9 mouse cellular contexts compared by ENCODE assay signal in the genomic region with DNA sequence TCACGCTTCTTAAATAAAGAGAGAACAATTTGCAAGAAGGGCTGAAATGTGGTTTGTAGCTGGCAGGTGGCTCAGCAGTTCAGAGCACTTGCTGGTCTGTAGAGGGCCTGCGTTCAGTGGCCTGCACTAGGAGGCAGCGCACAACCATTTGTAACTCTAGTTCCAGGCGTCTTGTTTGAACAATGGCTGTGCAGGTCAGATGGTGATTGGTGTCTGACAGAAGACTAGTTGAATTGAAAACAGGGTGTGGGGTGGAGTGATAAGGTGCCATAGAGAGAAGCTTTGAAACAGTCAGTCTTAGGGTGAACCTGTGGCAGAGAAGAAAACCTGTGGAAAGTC. TPM values are rescaled to one million over a fixed set of nuclear protein-coding genes. Genes with fewer than 3 reads are reported as not detected.
DNase-seq lines count a peak whose midpoint lies in the region; ATAC-seq and TF ChIP-seq lines count a peak whose summit lies in the region.
"Had no signal": no experiment of that assay in that cellular context is flagged by ENCODE, and none has a peak within 500 bp of the region (broad histone marks: within the 10 kb centered on the region; RNA-seq: fewer than 3 reads in every experiment).

No protein-coding gene starts in this region.

- no peaks in the 10 kb centered on the region; the same call in 1 of the 2 replicates for H3K4me1 ChIP-seq in hindbrain, embryonic 11.5 days (replicated peaks; ENCODE audit: control insufficient read depth, insufficient read depth, low read length)
- H3K4me1 ChIP-seq in hindbrain, embryonic 14.5 days (replicated peaks; ENCODE audit: control insufficient read depth, insufficient read depth, low read length): peaks cover 46% of the 10 kb centered on the region
- H3K4me1 ChIP-seq in CH12.LX (ENCODE audit: control insufficient read depth in 1 of 2, insufficient read depth in 2 of 2): peaks cover 23 to 82% of the 10 kb centered on the region in 2 experiments
- peaks cover 100% of the 10 kb centered on the region for H3K4me1 ChIP-seq in liver, embryonic 13.5 days (replicated peaks)

- in situ Hi-C loops in CH12.LX (cut with MboI; ENCODE audit: low pct_ligation_motif_present, low pct_unique_long_range_greater_than_20kb, low sequenced_read_pairs): no loop called here

- peak in 1 of 2 experiments; percentile 49; a peak in 2 of 4 replicates for TF ChIP-seq CTCF in CH12.LX (conservative IDR thresholded peaks at IDR 0.05 in 1 of 2, IDR thresholded peaks at IDR 0.05 in 1 of 2; ENCODE audit: low read depth in 2 of 2, low read length in 2 of 2)

- H3K27ac ChIP-seq in hindbrain, embryonic 11.5 days (ENCODE audit: low read depth, low read length): 0 out of 2 replicates have a peak overlapping the region, but pooled peaks have one; percentile 34
- H3K27ac ChIP-seq in hindbrain, embryonic 14.5 days: no peak overlapping the region
- peak overlapping the region; percentile 94 for H3K27ac ChIP-seq in CH12.LX (ENCODE audit: insufficient read depth, low read depth)
- H3K27ac ChIP-seq in liver, embryonic 13.5 days: peak overlapping the region; percentile 93

- H3K4me3 ChIP-seq in hindbrain, embryonic 11.5 days (ENCODE audit: low read depth, low read length): no peak overlapping the region
- H3K4me3 ChIP-seq in hindbrain, embryonic 14.5 days (replicated peaks; ENCODE audit: low read length): no peak overlapping the region
- H3K4me3 ChIP-seq in CH12.LX (replicated peaks in 1 of 3; ENCODE audit: low read depth in 2 of 3, low read length in 2 of 3, poor library complexity in 1 of 3): peak overlapping the region in 1 of 3 experiments; percentile 11
- peak overlapping the region; percentile 5; the same call in 1 of the 2 replicates for H3K4me3 ChIP-seq in liver, embryonic 13.5 days (replicated peaks)

- ATAC-seq in hindbrain, embryonic 11.5 days (ENCODE audit: low FRiP score): no peak
- ATAC-seq in hindbrain, embryonic 14.5 days (ENCODE audit: low FRiP score): no peak
- peak; percentile 79 for ATAC-seq in liver, embryonic 13.5 days (ENCODE audit: low read depth)

- H3K4me2 ChIP-seq in hindbrain, embryonic 11.5 days (replicated peaks; ENCODE audit: low read depth, low read length): no peak overlapping the region
- H3K4me2 ChIP-seq in hindbrain, embryonic 14.5 days (replicated peaks): no peak overlapping the region
- peak overlapping the region; percentile 97 for H3K4me2 ChIP-seq in CH12.LX (ENCODE audit: insufficient read depth, low read depth, poor library complexity, severe bottlenecking)
- peak overlapping the region; percentile 52 for H3K4me2 ChIP-seq in liver, embryonic 13.5 days

- no peaks in the 10 kb centered on the region for H3K27me3 ChIP-seq in hindbrain, embryonic 11.5 days (ENCODE audit: control insufficient read depth, insufficient read depth, low read length)
- H3K27me3 ChIP-seq in hindbrain, embryonic 14.5 days (ENCODE audit: control insufficient read depth, insufficient read depth, low read length): no peaks in the 10 kb centered on the region
- H3K27me3 ChIP-seq in CH12.LX (replicated peaks): no peaks in the 10 kb centered on the region
- no peaks in the 10 kb centered on the region for H3K27me3 ChIP-seq in liver, embryonic 13.5 days

- peaks cover 79% of the 10 kb centered on the region for H3K79me2 ChIP-seq in CH12.LX (replicated peaks; ENCODE audit: control insufficient read depth, extremely low read depth, insufficient read depth, poor library complexity, severe bottlenecking)

- no peaks in the 10 kb centered on the region for H3K9me3 ChIP-seq in hindbrain, embryonic 11.5 days (ENCODE audit: control insufficient read depth, low read length)
- no peaks in the 10 kb centered on the region for H3K9me3 ChIP-seq in hindbrain, embryonic 14.5 days (ENCODE audit: control insufficient read depth, low read length)
- H3K9me3 ChIP-seq in CH12.LX (replicated peaks; ENCODE audit: low read length): no peaks in the 10 kb centered on the region
- H3K9me3 ChIP-seq in liver, embryonic 13.5 days (replicated peaks): no peaks in the 10 kb centered on the region

- TF ChIP-seq EP300 in CH12.LX (IDR thresholded peaks at IDR 0.05; ENCODE audit: low read length): no peak

- TF ChIP-seq RAD21 in CH12.LX (IDR thresholded peaks at IDR 0.05; ENCODE audit: low read depth, low read length): no peak; the same call in none of the 2 replicates

- dilution Hi-C loops in CH12.LX (cut with MboI; ENCODE audit: extremely low pct_ligation_motif_present, extremely low pct_unique_long_range_greater_than_20kb, low sequenced_read_pairs): no loop called here

- 63% methylated on average over 4 of the region's 4 CpGs for WGBS in hindbrain, embryonic 11.5 days
- 54% methylated on average over 4 of the region's 4 CpGs for WGBS in hindbrain, embryonic 14.5 days
- 16% methylated on average over 4 of the region's 4 CpGs for whole genome bisulfite sequencing in liver, embryonic 13.5 days (ENCODE audit: insufficient replicate concordance)

- no peak overlapping the region for H3K9ac ChIP-seq in hindbrain, embryonic 11.5 days (ENCODE audit: low read depth, low read length)
- no peak overlapping the region for H3K9ac ChIP-seq in hindbrain, embryonic 14.5 days
- peak overlapping the region; percentile 82 for H3K9ac ChIP-seq in CH12.LX (ENCODE audit: insufficient read depth, low read depth)
- H3K9ac ChIP-seq in liver, embryonic 13.5 days: peak overlapping the region; percentile 61

- no peaks in the 10 kb centered on the region for H3K36me3 ChIP-seq in hindbrain, embryonic 11.5 days (ENCODE audit: control insufficient read depth, insufficient read depth, low read length)
- H3K36me3 ChIP-seq in hindbrain, embryonic 14.5 days (replicated peaks; ENCODE audit: control insufficient read depth, insufficient read depth): no peaks in the 10 kb centered on the region
- H3K36me3 ChIP-seq in CH12.LX (replicated peaks in 1 of 2; ENCODE audit: control insufficient read depth in 1 of 2, insufficient read depth in 1 of 2, low read length in 1 of 2): peaks cover 0 to 23% of the 10 kb centered on the region in 2 experiments
- no peaks in the 10 kb centered on the region for H3K36me3 ChIP-seq in liver, embryonic 13.5 days

- DNase-seq in hindbrain, embryonic 11.5 days (ENCODE audit: low spot score): no peak
- DNase-seq in hindbrain, embryonic 14.5 days (ENCODE audit: low spot score): no peak
- no peak for DNase-seq in CH12.LX (ENCODE audit: extremely low read depth)
- peak; percentile 62 for DNase-seq in c-Kit-positive CD71-positive TER-119-negative erythroid progenitor cells, embryonic 14.5 days (ENCODE audit: low read depth)
- peak; percentile 57 for DNase-seq in liver, embryonic 13.5 days
- no peak for DNase-seq in right cerebral cortex, postnatal 10 days (ENCODE audit: low spot score in 2 of 2)
- DNase-seq in layer of hippocampus, postnatal 25 days (ENCODE audit: extremely low spot score in 1 of 2, low spot score in 1 of 2): no peak
- no peak for DNase-seq in layer of hippocampus, adult 8-10 months (ENCODE audit: low spot score in 2 of 2)
- DNase-seq: lung, postnatal 10 days had no signal

- peak; percentile 23; the same call in 1 of the 2 replicates for TF ChIP-seq POLR2A in CH12.LX (IDR thresholded peaks at IDR 0.05; ENCODE audit: low read depth, low read length)

TF ChIP-seq in CH12.LX, 34 proteins besides CTCF, POLR2A, EP300 and RAD21 (continues in another document):
- TF ChIP-seq ETS1 (conservative IDR thresholded peaks at IDR 0.05; ENCODE audit: low read depth, low read length): no peak; the same call in 1 of the 2 replicates
- no peak for TF ChIP-seq ZKSCAN1 (IDR thresholded peaks at IDR 0.05; ENCODE audit: borderline replicate concordance, low read depth, low read length)
- no peak for TF ChIP-seq BHLHE40 (IDR thresholded peaks at IDR 0.05; ENCODE audit: low read depth, low read length)
- TF ChIP-seq UBTF (IDR thresholded peaks at IDR 0.05; ENCODE audit: low read depth, low read length): no peak
- peak; percentile 48; the same call in 1 of the 2 replicates for TF ChIP-seq ZMIZ1 (IDR thresholded peaks at IDR 0.05; ENCODE audit: low read depth, low read length)
- TF ChIP-seq ZC3H11A (IDR thresholded peaks at IDR 0.05; ENCODE audit: low read depth, low read length): no peak
- no peak for TF ChIP-seq JUND (conservative IDR thresholded peaks at IDR 0.05; ENCODE audit: low read depth, low read length)
- 0 out of 2 replicates have a peak, but pooled peaks have one; percentile 7 for TF ChIP-seq RCOR1 (conservative IDR thresholded peaks at IDR 0.05; ENCODE audit: low read depth, low read length)
- peak; percentile 69 for TF ChIP-seq TBP (conservative IDR thresholded peaks at IDR 0.05; ENCODE audit: low read depth, low read length)
- TF ChIP-seq SIN3A (IDR thresholded peaks at IDR 0.05; ENCODE audit: low read length): no peak

RNA-seq across cellular contexts. Expression of gene Srebf2, which starts 17.0 kb away (rescaled TPM):
- 143 and 144 TPM in 2 replicates for polyA plus RNA-seq in hindbrain, embryonic 11.5 days (2014; fragmentation: Nextera tagmentation; extraction: Ambion mirVana)
- polyA plus RNA-seq in hindbrain, embryonic 14.5 days (2014; fragmentation: Nextera tagmentation; extraction: Ambion mirVana): 153 and 154 TPM in 2 replicates
- 130 and 159 TPM in 2 replicates for total RNA-seq in CH12.LX (2012; rRNA removed)
- 77.6 and 94.3 TPM in 2 replicates for total RNA-seq in CH12.LX (2014; rRNA removed)
- polyA plus RNA-seq in CH12.LX (2012; ENCODE audit: insufficient read length, low read depth): 214 and 253 TPM in 2 replicates
- 64.2 and 70.2 TPM in 2 replicates for polyA plus RNA-seq in liver, embryonic 13.5 days (2015; fragmentation: Nextera tagmentation; extraction: Ambion mirVana)
- total RNA-seq in layer of hippocampus, postnatal 25 days (2021): 100 to 1,000 TPM; 172 to 174 TPM
- total RNA-seq in layer of hippocampus, adult 8-10 months (2022): 100 to 1,000 TPM; 175 to 214 (median 189) TPM

RNA-seq across cellular contexts. Expression of gene Ccdc134, which starts 36.3 kb away (rescaled TPM):
- polyA plus RNA-seq in hindbrain, embryonic 11.5 days (2014; fragmentation: Nextera tagmentation; extraction: Ambion mirVana): 17.0 and 17.2 TPM in 2 replicates
- polyA plus RNA-seq in hindbrain, embryonic 14.5 days (2014; fragmentation: Nextera tagmentation; extraction: Ambion mirVana): 12.9 and 13.8 TPM in 2 replicates
- total RNA-seq in CH12.LX (2012; rRNA removed) (37.1 and 48.8 TPM in 2 replicates), CH12.LX (2014; rRNA removed) (35.1 and 35.7 TPM in 2 replicates)
- polyA plus RNA-seq in CH12.LX (2012; ENCODE audit: insufficient read length, low read depth): 42.9 and 43.6 TPM in 2 replicates
- 8.2 and 9.9 TPM in 2 replicates for polyA plus RNA-seq in liver, embryonic 13.5 days (2015; fragmentation: Nextera tagmentation; extraction: Ambion mirVana)
- total RNA-seq in layer of hippocampus, postnatal 25 days (2021): 10 to 100 TPM; 11.2 to 15.8 TPM
- total RNA-seq in layer of hippocampus, adult 8-10 months (2022): 10 to 100 TPM; 10.4 to 14.3 (median 13.0) TPM

RNA-seq across cellular contexts. Expression of gene Shisa8, which starts 48.6 kb away (rescaled TPM):
- 1.0 and 1.9 TPM in 2 replicates for polyA plus RNA-seq in hindbrain, embryonic 11.5 days (2014; fragmentation: Nextera tagmentation; extraction: Ambion mirVana)
- polyA plus RNA-seq in hindbrain, embryonic 14.5 days (2014; fragmentation: Nextera tagmentation; extraction: Ambion mirVana): 3.4 and 6.3 TPM in 2 replicates
- total RNA-seq in CH12.LX (2012; rRNA removed) (152 and 159 TPM in 2 replicates), CH12.LX (2014; rRNA removed) (94.6 and 103 TPM in 2 replicates)
- polyA plus RNA-seq in CH12.LX (2012; ENCODE audit: insufficient read length, low read depth): 64.2 and 83.4 TPM in 2 replicates
- polyA plus RNA-seq in liver, embryonic 13.5 days (2015; fragmentation: Nextera tagmentation; extraction: Ambion mirVana): 0.08 and 0.10 TPM in 2 replicates
- total RNA-seq in layer of hippocampus, postnatal 25 days (2021): 1 to 10 TPM; 1.4 to 1.9 TPM
- total RNA-seq in layer of hippocampus, adult 8-10 months (2022): 1 to 10 TPM; 1.6 to 3.5 (median 2.0) TPM

Comparison
In these comparisons a context has a peak if more than half of its experiments do, and no peak if none do; other contexts are left out.
1. DNase-seq: peak in c-Kit-positive CD71-positive TER-119-negative erythroid progenitor cells, embryonic 14.5 days (single experiment) and liver, embryonic 13.5 days (single experiment); none in hindbrain, embryonic 11.5 days (single experiment), hindbrain, embryonic 14.5 days (single experiment), CH12.LX (single experiment), right cerebral cortex, postnatal 10 days (0 of 2), layer of hippocampus, postnatal 25 days (0 of 2) and layer of hippocampus, adult 8-10 months (0 of 2).
2. H3K4me2 ChIP-seq: peak in CH12.LX (single experiment) and liver, embryonic 13.5 days (single experiment); none in hindbrain, embryonic 11.5 days (single experiment) and hindbrain, embryonic 14.5 days (single experiment).
3. H3K9ac ChIP-seq: peak in CH12.LX (single experiment) and liver, embryonic 13.5 days (single experiment); none in hindbrain, embryonic 11.5 days (single experiment) and hindbrain, embryonic 14.5 days (single experiment).